Mouse (Mus musculus) embryonic fibroblast, embryonic 13.5 days (primary cell): ENCODE measurements around the gene Srrm4. TPM values are rescaled to one million over a fixed set of nuclear protein-coding genes. Genes with fewer than 3 reads are reported as not detected.

ENCODE experiments used
- H3K27ac ChIP-seq: 2 replicates; pipeline ENCODE4 v1.5.1; 2012; ENCODE audit warnings: low read length, control low read depth, inconsistent platforms; ENCODE audit not compliant: insufficient read depth
- H3K4me1 ChIP-seq: 2 replicates; pipeline ENCODE4 v1.6.1; 2011; ENCODE audit warnings: low read length; ENCODE audit not compliant: control insufficient read depth, insufficient read depth
- H3K4me3 ChIP-seq: 2 replicates; pipeline ENCODE4 v1.5.1; 2011; ENCODE audit warnings: mild to moderate bottlenecking, control low read depth, low read length; ENCODE audit not compliant: insufficient read depth
- CTCF ChIP-seq: IDR thresholded peaks from 2 replicates; pipeline ENCODE4 v1.5.1; 2011; ENCODE audit warnings: mild to moderate bottlenecking, control low read depth, low read length, moderate library complexity, borderline replicate concordance; ENCODE audit not compliant: insufficient read depth
- POLR2A ChIP-seq: IDR thresholded peaks from 2 replicates; pipeline ENCODE4 v1.6.1; 2011; ENCODE audit warnings: low read depth, mild to moderate bottlenecking, control low read depth, low read length, moderate library complexity
- polyA plus RNA-seq: library from polyadenylated mRNA; stranded (reverse); fragments of >200 nt; gene quantifications from 2 replicates; pipeline ENCODE4 v1.2.4, GENCODE M21; 2011; ENCODE audit warnings: low read depth; ENCODE audit not compliant: missing spikeins, insufficient read length

The Srrm4 gene
- polyA plus RNA-seq, 1 experiment: 2.2 TPM

DNA sequence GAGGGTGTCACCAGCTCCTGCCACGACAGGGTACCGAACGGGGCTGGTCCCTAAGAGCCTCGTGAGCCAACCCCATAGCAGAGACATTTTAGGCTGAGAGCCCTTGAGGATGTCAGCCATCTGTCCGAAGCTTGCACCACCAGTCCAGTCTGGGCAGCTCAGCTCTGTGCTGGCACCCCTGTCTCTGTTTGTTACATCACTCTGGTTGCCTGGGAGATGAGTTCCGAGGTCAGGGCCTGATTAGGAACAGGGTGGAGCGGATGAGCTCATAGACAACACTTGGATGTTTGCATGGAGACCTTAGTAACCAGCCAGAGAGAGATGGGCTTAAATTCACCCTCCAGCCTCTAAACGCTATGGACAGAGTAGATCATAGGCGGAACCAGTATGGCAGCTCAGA lies 199.0 kb downstream of the Srrm4 start:
- no peaks in the 10 kb centered on the region for H3K4me1 ChIP-seq
- TF ChIP-seq CTCF: no peak
- TF ChIP-seq POLR2A: no peak
- H3K4me3 ChIP-seq: no peak overlapping the region
- no peak overlapping the region for H3K27ac ChIP-seq

DNA sequence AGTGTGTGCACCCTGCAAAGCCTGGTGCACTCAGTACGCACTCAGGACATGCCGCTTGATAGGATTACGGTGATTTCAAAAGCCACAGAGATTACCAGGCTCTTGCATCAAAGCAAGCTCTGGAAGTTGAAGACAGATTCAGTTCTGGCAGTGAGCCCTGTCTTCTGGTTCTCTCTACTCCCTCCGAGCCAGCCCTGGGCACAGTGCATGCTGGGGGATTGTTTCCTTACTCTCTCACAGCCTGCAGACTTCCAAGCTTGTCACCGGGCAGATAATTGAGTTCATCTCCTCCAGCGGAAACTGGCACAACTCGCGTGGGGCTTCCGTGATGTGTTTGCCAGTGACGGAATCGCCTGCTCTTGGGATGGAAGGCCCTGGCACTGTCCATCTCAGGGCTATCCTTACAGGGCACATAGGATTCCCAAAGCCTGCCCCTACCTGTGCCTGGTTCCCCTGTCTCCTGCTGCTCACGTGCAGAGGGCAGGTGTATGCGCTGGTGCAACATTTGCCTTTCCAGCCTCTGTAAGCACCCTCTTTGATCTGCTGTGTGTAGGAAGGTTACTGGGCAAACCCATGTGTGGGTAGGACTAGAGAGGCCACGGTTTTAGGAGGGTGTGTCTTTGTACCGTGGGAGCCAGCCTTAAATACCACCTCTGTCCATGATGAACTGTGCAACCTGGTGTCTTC lies 201.6 kb downstream of the Srrm4 start:
- H3K27ac ChIP-seq: no peak overlapping the region
- TF ChIP-seq POLR2A (no peak), CTCF (no peak)
- no peak overlapping the region for H3K4me3 ChIP-seq
- H3K4me1 ChIP-seq: no peaks in the 10 kb centered on the region

DNA sequence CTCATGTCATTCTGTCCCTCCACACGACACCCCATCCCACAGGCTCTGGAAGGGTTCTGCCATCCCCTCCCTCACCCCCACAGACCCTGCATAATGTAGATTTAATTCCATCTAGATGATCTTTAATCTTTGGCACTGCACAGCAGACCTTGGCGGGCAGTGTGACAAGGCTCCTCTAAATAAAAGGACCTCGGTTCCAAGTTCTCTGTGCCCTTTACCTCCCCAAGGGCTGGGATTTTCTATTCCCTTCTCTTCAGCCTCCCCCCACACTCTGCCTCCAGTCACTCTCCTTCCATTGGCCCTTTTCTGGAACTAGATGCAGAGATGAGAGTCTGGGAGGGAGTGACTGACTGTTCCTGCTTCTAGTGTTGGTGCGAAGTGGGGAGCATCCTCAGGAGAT lies 202.3 kb downstream of the Srrm4 start:
- TF ChIP-seq CTCF (no peak), POLR2A (no peak)
- no peak overlapping the region for H3K4me3 ChIP-seq
- H3K4me1 ChIP-seq: no peaks in the 10 kb centered on the region
- H3K27ac ChIP-seq: no peak overlapping the region

Other genes with a start within 250 kb of the Srrm4 start
- gene Hspb8, start 169.0 kb downstream of the Srrm4 start, polyA plus RNA-seq: 46.5 and 59.1 TPM in 2 replicates